Mouse (Mus musculus) hindbrain, embryonic 11.5 days (tissue): Measurements from ENCODE around the gene Pcsk5. TPM values are rescaled to one million over a fixed set of nuclear protein-coding genes. Genes with fewer than 3 reads are reported as not detected.
"Not testable (repeated sequence)": the region's sequence is repeated elsewhere in the genome, so short reads cannot be mapped to it uniquely, and the experiment has no call there.

ENCODE experiments used
- ATAC-seq: fragments of 200-750 bp; cut with Nextera tagmentation; 2 replicates; pipeline ENCODE4 v1.8.0; 2017; ENCODE audit warnings: mild to moderate bottlenecking, moderate TSS enrichment, moderate library complexity; ENCODE audit not compliant: low FRiP score
- DNase-seq: peaks from one replicate; pipeline ENCODE4 v3.0.0-alpha.2; 2015; ENCODE audit warnings: low spot score
- H3K27ac ChIP-seq: fragments of 300-500 bp; sonication (generic); 2 replicates; pipeline ENCODE4 v1.5.1; 2014; ENCODE audit warnings: mild to moderate bottlenecking, low read depth, low read length
- H3K27me3 ChIP-seq: fragments of 300-500 bp; sonication (generic); 2 replicates; pipeline ENCODE4 v1.6.1; 2014; ENCODE audit warnings: mild to moderate bottlenecking, low read length, moderate library complexity, mixed read lengths; ENCODE audit not compliant: control insufficient read depth, insufficient read depth
- H3K36me3 ChIP-seq: fragments of 300-500 bp; sonication (generic); 2 replicates; pipeline ENCODE4 v1.6.1; 2014; ENCODE audit warnings: mild to moderate bottlenecking, low read length, moderate library complexity, mixed read lengths; ENCODE audit not compliant: control insufficient read depth, insufficient read depth
- H3K4me1 ChIP-seq: fragments of 300-500 bp; sonication (generic); replicated peaks from 2 replicates; pipeline ENCODE4 v1.6.1; 2014; ENCODE audit warnings: low read length, mixed read lengths; ENCODE audit not compliant: control insufficient read depth, insufficient read depth
- H3K4me2 ChIP-seq: fragments of 300-500 bp; sonication (generic); replicated peaks from 2 replicates; pipeline ENCODE4 v1.6.1; 2014; ENCODE audit warnings: mild to moderate bottlenecking, low read depth, low read length
- H3K4me3 ChIP-seq: fragments of 300-500 bp; sonication (generic); 2 replicates; pipeline ENCODE4 v1.5.1; 2014; ENCODE audit warnings: low read depth, low read length
- H3K9ac ChIP-seq: fragments of 300-500 bp; sonication (generic); 2 replicates; pipeline ENCODE4 v1.6.1; 2014; ENCODE audit warnings: low read depth, low read length
- H3K9me3 ChIP-seq: fragments of 300-500 bp; sonication (generic); 2 replicates; pipeline ENCODE4 v1.6.1; 2016; ENCODE audit warnings: low read length; ENCODE audit not compliant: control insufficient read depth
- WGBS: fragments of 180-500 bp; shearing (Covaris S2); extraction: QIAGEN DNeasy Blood & Tissue Kit; methylation state at CpG from one replicate; pipeline ENCODE4 v1.1.7; 2014; 5-methylcytosine and 5-hydroxymethylcytosine counted together
- polyA plus RNA-seq: library from polyadenylated mRNA; unstranded; fragments of >200 nt; fragmentation: Nextera tagmentation; extraction: Ambion mirVana; gene quantifications from 2 replicates; pipeline ENCODE4 v1.2.1, GENCODE M21; 2014

Gene Pcsk5
- polyA plus RNA-seq, 1 experiment from 2014 or later = 5.3 TPM

GRCm38 (mm10) chr19:17476021-17476420, 361.4 kb downstream of the Pcsk5 start:
- no peak for DNase-seq
- Histone ChIP-seq H3K27ac (no peak overlapping the region), H3K4me1 (no peaks in the 10 kb centered on the region), H3K4me2 (no peak overlapping the region), H3K9ac (no peak overlapping the region), H3K27me3 (no peaks in the 10 kb centered on the region), H3K9me3 (no peaks in the 10 kb centered on the region), H3K4me3 (no peak overlapping the region), H3K36me3 (no peaks in the 10 kb centered on the region)
- no peak for ATAC-seq
- 85% methylated on average over 5 of the region's 5 CpGs for WGBS

GRCm38 (mm10) chr19:17473138-17473537, 364.3 kb downstream of the Pcsk5 start:
- H3K27me3 ChIP-seq, H3K9ac ChIP-seq, H3K9me3 ChIP-seq, H3K4me1 ChIP-seq, H3K36me3 ChIP-seq, DNase-seq, H3K4me2 ChIP-seq, ATAC-seq, H3K4me3 ChIP-seq, H3K27ac ChIP-seq: not testable (repeated sequence)
- 86% methylated on average over 2 of the region's 2 CpGs for WGBS

GRCm38 (mm10) chr19:17471861-17472260, 365.6 kb downstream of the Pcsk5 start:
- no peaks in the 10 kb centered on the region for H3K27me3 ChIP-seq
- H3K9me3 ChIP-seq = no peaks in the 10 kb centered on the region
- WGBS = 68% methylated on average over 7 of the region's 7 CpGs
- no peaks in the 10 kb centered on the region for H3K36me3 ChIP-seq
- H3K4me2 ChIP-seq = no peak overlapping the region
- H3K9ac ChIP-seq = no peak overlapping the region
- ATAC-seq (no peak), DNase-seq (no peak)
- H3K27ac ChIP-seq = no peak overlapping the region
- no peak overlapping the region for H3K4me3 ChIP-seq
- H3K4me1 ChIP-seq = no peaks in the 10 kb centered on the region

GRCm38 (mm10) chr19:17471196-17471595, 366.2 kb downstream of the Pcsk5 start:
- no peak for ATAC-seq

GRCm38 (mm10) chr19:17467556-17468211, 369.7 kb downstream of the Pcsk5 start:
- H3K9ac ChIP-seq = no peak overlapping the region
- H3K4me1 ChIP-seq = no peaks in the 10 kb centered on the region
- no peaks in the 10 kb centered on the region for H3K36me3 ChIP-seq
- ATAC-seq (no peak), DNase-seq (peak; percentile 18)
- no peaks in the 10 kb centered on the region for H3K9me3 ChIP-seq
- H3K27ac ChIP-seq = no peak overlapping the region
- no peak overlapping the region for H3K4me3 ChIP-seq
- no peak overlapping the region for H3K4me2 ChIP-seq
- no peaks in the 10 kb centered on the region for H3K27me3 ChIP-seq
- WGBS = 65% methylated on average over 6 of the region's 6 CpGs

More at GRCm38 (mm10) chr19:17471196-17471595, 366.2 kb downstream of the Pcsk5 start:
- H3K9me3 ChIP-seq = no peaks in the 10 kb centered on the region
- H3K4me1 ChIP-seq = no peaks in the 10 kb centered on the region
- no peak overlapping the region for H3K27ac ChIP-seq
- 63% methylated on average over 4 of the region's 4 CpGs for WGBS
- H3K36me3 ChIP-seq = no peaks in the 10 kb centered on the region
- no peak overlapping the region for H3K9ac ChIP-seq
- no peaks in the 10 kb centered on the region for H3K27me3 ChIP-seq
- no peak for DNase-seq
- no peak overlapping the region for H3K4me2 ChIP-seq
- H3K4me3 ChIP-seq = no peak overlapping the region

GRCm38 (mm10) chr19:17452001-17452400, 385.4 kb downstream of the Pcsk5 start:
- H3K27ac ChIP-seq = no peak overlapping the region
- no peaks in the 10 kb centered on the region for H3K9me3 ChIP-seq
- DNase-seq (no peak), ATAC-seq (no peak)
- H3K4me3 ChIP-seq = no peak overlapping the region
- H3K36me3 ChIP-seq = no peaks in the 10 kb centered on the region
- WGBS = 92% methylated on average over 7 of the region's 7 CpGs
- H3K4me2 ChIP-seq = no peak overlapping the region
- H3K9ac ChIP-seq = no peak overlapping the region
- H3K27me3 ChIP-seq = no peaks in the 10 kb centered on the region
- H3K4me1 ChIP-seq = no peaks in the 10 kb centered on the region

- Histone ChIP-seq H3K4me2 (no peak overlapping the region), H3K4me1 (no peaks in the 10 kb centered on the region), H3K27ac (no peak overlapping the region), H3K9ac (no peak overlapping the region), H3K27me3 (no peaks in the 10 kb centered on the region), H3K4me3 (no peak overlapping the region), H3K36me3 (no peaks in the 10 kb centered on the region), H3K9me3 (no peaks in the 10 kb centered on the region)
- DNase-seq (no peak), ATAC-seq (no peak)
- WGBS = 90% methylated on average over 7 of the region's 7 CpGs
Measured at GRCm38 (mm10) chr19:17443581-17443980, 393.9 kb downstream of the Pcsk5 start.

GRCm38 (mm10) chr19:17439476-17440189, 397.8 kb downstream of the Pcsk5 start:
- Histone ChIP-seq H3K4me3 (no peak overlapping the region), H3K27ac (no peak overlapping the region), H3K9me3 (no peaks in the 10 kb centered on the region), H3K9ac (no peak overlapping the region), H3K27me3 (no peaks in the 10 kb centered on the region), H3K36me3 (no peaks in the 10 kb centered on the region), H3K4me1 (no peaks in the 10 kb centered on the region), H3K4me2 (no peak overlapping the region)
- WGBS = 83% methylated on average over 4 of the region's 4 CpGs
- DNase-seq (no peak), ATAC-seq (no peak)

GRCm38 (mm10) chr19:17436651-17437050, 400.8 kb downstream of the Pcsk5 start:
- H3K27ac ChIP-seq = no peak overlapping the region
- H3K4me2 ChIP-seq = no peak overlapping the region
- no peaks in the 10 kb centered on the region for H3K36me3 ChIP-seq
- H3K4me1 ChIP-seq = no peaks in the 10 kb centered on the region
- 94% methylated on average over 1 of the region's 1 CpGs for WGBS
- H3K9me3 ChIP-seq = no peaks in the 10 kb centered on the region
- no peaks in the 10 kb centered on the region for H3K27me3 ChIP-seq
- H3K4me3 ChIP-seq = no peak overlapping the region
- H3K9ac ChIP-seq = no peak overlapping the region
- ATAC-seq = no peak
- DNase-seq = no peak
